Comparison of ENCODE assay signal across 9 mouse cellular contexts in genomic region chr2:164455421-164456190, GRCm38 (mm10). TPM values are rescaled to one million over a fixed set of nuclear protein-coding genes. Genes with fewer than 3 reads are reported as not detected.
DNase-seq lines count a peak whose midpoint lies in the region; ATAC-seq and TF ChIP-seq lines count a peak whose summit lies in the region.
"Had no signal": no experiment of that assay in that cellular context is flagged by ENCODE, and none has a peak within 500 bp of the region (broad histone marks: within the 10 kb centered on the region; RNA-seq: fewer than 3 reads in every experiment).

No protein-coding gene starts in this region.

- 51% methylated on average over 6 of the region's 6 CpGs for WGBS in lung, adult 2 months
- WGBS in forebrain, embryonic 15.5 days: 74% methylated on average over 6 of the region's 6 CpGs
- 77% methylated on average over 6 of the region's 6 CpGs for WGBS in hindbrain, embryonic 10.5 days

- H3K9ac ChIP-seq in forebrain, embryonic 15.5 days (replicated peaks): no peak overlapping the region
- H3K9ac ChIP-seq: embryonic facial prominence, embryonic 13.5 days had no signal

- no peaks in the 10 kb centered on the region for H3K27me3 ChIP-seq in forebrain, embryonic 15.5 days
- 0 out of 2 replicates have a peak, but pooled peaks cover 6% of the 10 kb centered on the region for H3K27me3 ChIP-seq in hindbrain, embryonic 10.5 days (ENCODE audit: insufficient read depth, poor library complexity, severe bottlenecking)
- H3K27me3 ChIP-seq: embryonic facial prominence, embryonic 13.5 days had no signal

- no peak for ATAC-seq in forebrain, embryonic 15.5 days (replicated peaks)

- H3K4me3 ChIP-seq in lung, adult 2 months (replicated peaks; ENCODE audit: extremely low read depth, low read depth, low read length): no peak overlapping the region
- no peak overlapping the region for H3K4me3 ChIP-seq in forebrain, embryonic 15.5 days
- H3K4me3 ChIP-seq in hindbrain, embryonic 10.5 days: no peak overlapping the region
- H3K4me3 ChIP-seq: embryonic facial prominence, embryonic 13.5 days had no signal

- no peak overlapping the region for H3K4me2 ChIP-seq in forebrain, embryonic 15.5 days (replicated peaks)

- no peaks in the 10 kb centered on the region for H3K9me3 ChIP-seq in forebrain, embryonic 15.5 days
- no peaks in the 10 kb centered on the region for H3K9me3 ChIP-seq in hindbrain, embryonic 10.5 days
- H3K9me3 ChIP-seq: embryonic facial prominence, embryonic 13.5 days had no signal

- no peak for TF ChIP-seq POLR2A in lung, adult 2 months (IDR thresholded peaks at IDR 0.05; ENCODE audit: borderline replicate concordance, extremely low read depth, low read depth, low read length)

- peak; percentile 30 for DNase-seq in ovary, postnatal 36 days (ENCODE audit: low spot score)
- DNase-seq in ovary, adult 18-20 months (ENCODE audit: low spot score): no peak
- DNase-seq in heart, adult 8-10 months (ENCODE audit: low spot score): peak; percentile 76
- peak; percentile 21 for DNase-seq in lung, adult 2 months
- DNase-seq in hindbrain, embryonic 10.5 days (ENCODE audit: low spot score): no peak
- DNase-seq in cerebellum, adult 11 months: no peak

- no peak overlapping the region for H3K27ac ChIP-seq in forebrain, embryonic 15.5 days (replicated peaks)
- H3K27ac ChIP-seq in hindbrain, embryonic 10.5 days: no peak overlapping the region

- H3K36me3 ChIP-seq in forebrain, embryonic 15.5 days: no peaks in the 10 kb centered on the region
- H3K36me3 ChIP-seq in hindbrain, embryonic 10.5 days: no peaks in the 10 kb centered on the region
- H3K36me3 ChIP-seq: embryonic facial prominence, embryonic 13.5 days had no signal

- peaks cover 22% of the 10 kb centered on the region for H3K4me1 ChIP-seq in lung, adult 2 months (ENCODE audit: control insufficient read depth, insufficient read depth, low read length)
- H3K4me1 ChIP-seq in forebrain, embryonic 15.5 days: 0 out of 2 replicates have a peak, but pooled peaks cover 6% of the 10 kb centered on the region
- peaks cover 31% of the 10 kb centered on the region for H3K4me1 ChIP-seq in hindbrain, embryonic 10.5 days (replicated peaks)

- TF ChIP-seq CTCF in lung, adult 2 months (IDR thresholded peaks at IDR 0.05; ENCODE audit: insufficient read depth, low read length): no peak

RNA-seq across cellular contexts. Expression of gene Sys1, which starts 1.2 kb away (rescaled TPM):
- 10 to 100 TPM; 25.2 to 28.5 (median 25.8) TPM for total RNA-seq in heart, adult 8-10 months (2022)
- polyA plus RNA-seq in lung, adult 2 months (2012; rRNA removed): 89.8 and 133 TPM in 2 replicates
- polyA plus RNA-seq in forebrain, embryonic 15.5 days (2015; fragmentation: Nextera tagmentation; extraction: Ambion mirVana): 76.6 and 82.2 TPM in 2 replicates
- 61.5 and 76.4 TPM in 2 replicates for polyA plus RNA-seq in hindbrain, embryonic 10.5 days (2016; fragmentation: Nextera tagmentation; extraction: Ambion mirVana)

RNA-seq across cellular contexts. Expression of gene Gm20458, which starts 5.2 kb away (rescaled TPM):
- 1 to 10 TPM; 3.6 to 6.7 (median 5.5) TPM for total RNA-seq in heart, adult 8-10 months (2022)
- 47.7 and 52.2 TPM in 2 replicates for polyA plus RNA-seq in lung, adult 2 months (2012; rRNA removed)
- polyA plus RNA-seq in forebrain, embryonic 15.5 days (2015; fragmentation: Nextera tagmentation; extraction: Ambion mirVana): 6.0 and 6.9 TPM in 2 replicates
- 4.4 and 4.5 TPM in 2 replicates for polyA plus RNA-seq in hindbrain, embryonic 10.5 days (2016; fragmentation: Nextera tagmentation; extraction: Ambion mirVana)
- total RNA-seq: megakaryocyte progenitor cell, adult 5-6 weeks had no signal

RNA-seq across cellular contexts. Expression of gene Sdc4, which starts 11.9 kb away (rescaled TPM):
- total RNA-seq in heart, adult 8-10 months (2022): 10 to 100 TPM; 14.9 to 23.0 (median 20.7) TPM
- polyA plus RNA-seq in lung, adult 2 months (2012; rRNA removed): 75.1 and 91.1 TPM in 2 replicates
- polyA plus RNA-seq in forebrain, embryonic 15.5 days (2015; fragmentation: Nextera tagmentation; extraction: Ambion mirVana): 6.1 and 6.4 TPM in 2 replicates
- 14.8 and 18.0 TPM in 2 replicates for polyA plus RNA-seq in hindbrain, embryonic 10.5 days (2016; fragmentation: Nextera tagmentation; extraction: Ambion mirVana)
- total RNA-seq: megakaryocyte progenitor cell, adult 5-6 weeks had no signal

RNA-seq across cellular contexts. Expression of gene Trp53tg5, which starts 17.9 kb away (rescaled TPM):
- total RNA-seq in heart, adult 8-10 months (2022): not detected
- not detected in 2 replicates for polyA plus RNA-seq in lung, adult 2 months (2012; rRNA removed)
- not detected in 2 replicates for polyA plus RNA-seq in forebrain, embryonic 15.5 days (2015; fragmentation: Nextera tagmentation; extraction: Ambion mirVana)
- not detected in 2 replicates for polyA plus RNA-seq in hindbrain, embryonic 10.5 days (2016; fragmentation: Nextera tagmentation; extraction: Ambion mirVana)
- total RNA-seq: megakaryocyte progenitor cell, adult 5-6 weeks had no signal
- polyA plus RNA-seq: embryonic facial prominence, embryonic 13.5 days had no signal

RNA-seq across cellular contexts. Expression of gene Dbndd2, which starts 30.3 kb away (rescaled TPM):
- total RNA-seq in heart, adult 8-10 months (2022): 10 to 100 TPM; 11.3 to 15.0 (median 12.6) TPM
- 52.6 and 72.9 TPM in 2 replicates for polyA plus RNA-seq in lung, adult 2 months (2012; rRNA removed)
- polyA plus RNA-seq in forebrain, embryonic 15.5 days (2015; fragmentation: Nextera tagmentation; extraction: Ambion mirVana): 8.1 and 9.1 TPM in 2 replicates
- 1.9 and 3.3 TPM in 2 replicates for polyA plus RNA-seq in hindbrain, embryonic 10.5 days (2016; fragmentation: Nextera tagmentation; extraction: Ambion mirVana)

Comparison
In these comparisons a context has a peak if more than half of its experiments do, and no peak if none do; other contexts are left out.
1. DNase-seq: peak in ovary, postnatal 36 days (single experiment), heart, adult 8-10 months (single experiment) and lung, adult 2 months (single experiment); none in ovary, adult 18-20 months (single experiment), hindbrain, embryonic 10.5 days (single experiment) and cerebellum, adult 11 months (single experiment).